Mouse (Mus musculus) midbrain, embryonic 10.5 days (tissue): ENCODE measurements around the gene Mis18a. TPM values are rescaled to one million over a fixed set of nuclear protein-coding genes. Genes with fewer than 3 reads are reported as not detected.

Source experiments
- DNase-seq: peaks from one replicate; pipeline ENCODE4 v3.0.0-alpha.2; 2017; ENCODE audit warnings: low spot score
- H3K27ac ChIP-seq: fragments of 300-500 bp; sonication (generic); replicated peaks from 2 replicates; pipeline ENCODE4 v1.5.1; 2016; ENCODE audit warnings: mild to moderate bottlenecking
- H3K27me3 ChIP-seq: fragments of 300-500 bp; sonication (generic); 2 replicates; pipeline ENCODE4 v1.6.1; 2016; ENCODE audit warnings: low read depth, mild to moderate bottlenecking; ENCODE audit not compliant: poor library complexity, severe bottlenecking
- H3K36me3 ChIP-seq: fragments of 300-500 bp; sonication (generic); 2 replicates; pipeline ENCODE4 v1.6.1; 2016; ENCODE audit warnings: mild to moderate bottlenecking, moderate library complexity
- H3K4me1 ChIP-seq: fragments of 300-500 bp; sonication (generic); 2 replicates; pipeline ENCODE4 v1.6.1; 2016
- H3K4me3 ChIP-seq: fragments of 300-500 bp; sonication (generic); 2 replicates; pipeline ENCODE4 v1.5.1; 2016; ENCODE audit warnings: mild to moderate bottlenecking, moderate library complexity
- H3K9me3 ChIP-seq: fragments of 300-500 bp; sonication (generic); replicated peaks from 2 replicates; pipeline ENCODE4 v1.6.1; 2016; ENCODE audit warnings: mild to moderate bottlenecking
- WGBS: fragments of 180-500 bp; shearing (Covaris S2); methylation state at CpG from one replicate; pipeline ENCODE4 v1.1.7; 2016; 5-methylcytosine and 5-hydroxymethylcytosine counted together
- polyA plus RNA-seq: library from polyadenylated mRNA; unstranded; fragments of >200 nt; fragmentation: Nextera tagmentation; extraction: Ambion mirVana; gene quantifications from 2 replicates; pipeline ENCODE4 v1.2.1, GENCODE M21; 2016

Mis18a gene
- polyA plus RNA-seq, 1 experiment from 2014 or later, result 106 TPM

DNA sequence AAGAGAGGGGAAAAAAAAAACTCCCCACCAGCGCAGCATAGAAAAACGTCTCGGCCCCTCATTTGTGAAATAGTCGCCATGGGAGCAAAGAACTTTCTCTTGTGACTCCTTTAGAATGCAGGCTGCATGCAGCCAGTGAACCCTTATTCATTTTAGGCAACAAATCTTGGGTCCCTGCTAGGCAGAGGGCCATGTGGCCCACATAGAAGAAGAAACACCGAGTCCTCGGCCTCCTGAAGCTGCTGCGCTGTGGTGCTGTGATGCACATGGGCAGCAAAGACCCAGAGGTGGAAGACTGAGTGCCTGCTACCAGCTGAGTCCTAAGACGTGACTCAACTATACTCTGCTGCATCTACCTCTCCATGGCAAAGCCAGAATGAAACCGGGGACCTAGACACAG is 30.9 kb downstream of the Mis18a start:
- no peak for DNase-seq
- no peaks in the 10 kb centered on the region for H3K36me3 ChIP-seq
- 79% methylated on average over 9 of the region's 9 CpGs for WGBS
- H3K27me3 ChIP-seq, result no peaks in the 10 kb centered on the region
- H3K4me3 ChIP-seq, result no peak overlapping the region
- peaks cover 3% of the 10 kb centered on the region; the same call in 1 of the 2 replicates for H3K4me1 ChIP-seq
- no peaks in the 10 kb centered on the region for H3K9me3 ChIP-seq
- 0 out of 2 replicates have a peak overlapping the region, but pooled peaks have one; percentile 2 for H3K27ac ChIP-seq

DNA sequence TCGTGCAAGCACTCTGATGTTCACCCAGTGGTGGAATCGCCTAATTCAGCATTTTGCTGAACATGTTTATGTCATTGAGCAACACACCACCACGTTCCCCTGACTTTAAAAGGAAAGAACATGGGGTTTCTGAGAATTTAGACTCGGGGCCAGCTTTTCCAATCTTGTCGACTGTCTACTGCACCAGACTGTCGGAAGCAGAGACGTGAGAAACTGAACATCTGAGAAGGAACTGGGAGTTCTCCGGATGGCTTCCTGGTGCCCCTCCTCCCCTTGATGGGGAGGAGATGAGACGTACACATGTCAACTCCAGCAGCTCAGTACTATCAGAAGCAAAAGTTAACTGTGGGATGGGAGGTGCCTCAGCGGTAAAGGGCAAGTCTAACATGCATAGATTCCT is 32.1 kb downstream of the Mis18a start:
- DNase-seq, result no peak
- no peaks in the 10 kb centered on the region for H3K27me3 ChIP-seq
- H3K9me3 ChIP-seq, result no peaks in the 10 kb centered on the region
- WGBS, result 81% methylated on average over 10 of the region's 10 CpGs
- peaks cover 3% of the 10 kb centered on the region; the same call in 1 of the 2 replicates for H3K4me1 ChIP-seq
- no peaks in the 10 kb centered on the region for H3K36me3 ChIP-seq
- H3K27ac ChIP-seq, result no peak overlapping the region
- no peak overlapping the region for H3K4me3 ChIP-seq

DNA sequence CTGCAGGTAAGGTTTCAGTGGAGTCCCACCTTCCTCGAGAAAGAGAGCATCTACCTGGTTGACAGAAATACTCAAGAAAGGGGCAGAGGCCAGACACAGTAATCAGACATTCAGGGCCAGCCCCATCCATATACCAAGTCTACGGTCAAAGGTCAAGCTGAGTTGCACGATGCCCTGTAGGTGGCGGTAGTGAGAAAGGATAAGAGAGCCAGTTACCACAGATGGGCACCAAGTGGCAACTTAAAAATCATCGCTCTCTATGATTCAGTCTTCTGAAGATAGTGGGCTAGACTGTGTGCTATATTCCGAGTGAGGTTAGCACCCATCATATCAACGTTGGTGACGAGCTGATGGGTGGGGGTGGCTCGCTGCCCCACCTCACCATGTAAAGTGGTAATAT is 32.5 kb downstream of the Mis18a start:
- WGBS, result 64% methylated on average over 9 of the region's 9 CpGs
- peaks cover 3% of the 10 kb centered on the region; the same call in 1 of the 2 replicates for H3K4me1 ChIP-seq
- no peaks in the 10 kb centered on the region for H3K9me3 ChIP-seq
- H3K4me3 ChIP-seq, result no peak overlapping the region
- peak; percentile 40 for DNase-seq
- no peak overlapping the region for H3K27ac ChIP-seq
- no peaks in the 10 kb centered on the region for H3K36me3 ChIP-seq
- no peaks in the 10 kb centered on the region for H3K27me3 ChIP-seq

GRCm38 (mm10) chr16:90693625-90694024 is 33.6 kb downstream of the Mis18a start:
- no peak overlapping the region for H3K27ac ChIP-seq
- peaks cover 3% of the 10 kb centered on the region; the same call in 1 of the 2 replicates for H3K4me1 ChIP-seq
- 89% methylated on average over 5 of the region's 5 CpGs for WGBS
- H3K4me3 ChIP-seq, result no peak overlapping the region
- no peaks in the 10 kb centered on the region for H3K9me3 ChIP-seq
- no peaks in the 10 kb centered on the region for H3K36me3 ChIP-seq
- DNase-seq, result no peak
- H3K27me3 ChIP-seq, result no peaks in the 10 kb centered on the region

GRCm38 (mm10) chr16:90692704-90693385 is 34.4 kb downstream of the Mis18a start:
- Histone ChIP-seq H3K27ac (no peak overlapping the region), H3K27me3 (no peaks in the 10 kb centered on the region), H3K9me3 (no peaks in the 10 kb centered on the region), H3K36me3 (no peaks in the 10 kb centered on the region), H3K4me3 (no peak overlapping the region), H3K4me1 (peaks cover 3% of the 10 kb centered on the region; the same call in 1 of the 2 replicates)
- WGBS, result 86% methylated on average over 15 of the region's 15 CpGs
- DNase-seq, result no peak

- H3K36me3 ChIP-seq, result no peaks in the 10 kb centered on the region
- no peaks in the 10 kb centered on the region for H3K9me3 ChIP-seq
- no peaks in the 10 kb centered on the region for H3K27me3 ChIP-seq
- 88% methylated on average over 12 of the region's 12 CpGs for WGBS
- no peak for DNase-seq
- H3K27ac ChIP-seq, result no peak overlapping the region
- peaks cover 7% of the 10 kb centered on the region for H3K4me1 ChIP-seq
- no peak overlapping the region for H3K4me3 ChIP-seq
Measured at GRCm38 (mm10) chr16:90687687-90688263, 39.4 kb downstream of the Mis18a start.

- DNase-seq, result no peak
- Histone ChIP-seq H3K9me3 (no peaks in the 10 kb centered on the region), H3K27ac (0 out of 2 replicates have a peak overlapping the region, but pooled peaks have one; percentile 23), H3K4me1 (peaks cover 7% of the 10 kb centered on the region), H3K27me3 (no peaks in the 10 kb centered on the region), H3K36me3 (no peaks in the 10 kb centered on the region), H3K4me3 (no peak overlapping the region)
- WGBS, result 66% methylated on average over 5 of the region's 5 CpGs
Measured at GRCm38 (mm10) chr16:90687011-90687410, 40.2 kb downstream of the Mis18a start.

DNA sequence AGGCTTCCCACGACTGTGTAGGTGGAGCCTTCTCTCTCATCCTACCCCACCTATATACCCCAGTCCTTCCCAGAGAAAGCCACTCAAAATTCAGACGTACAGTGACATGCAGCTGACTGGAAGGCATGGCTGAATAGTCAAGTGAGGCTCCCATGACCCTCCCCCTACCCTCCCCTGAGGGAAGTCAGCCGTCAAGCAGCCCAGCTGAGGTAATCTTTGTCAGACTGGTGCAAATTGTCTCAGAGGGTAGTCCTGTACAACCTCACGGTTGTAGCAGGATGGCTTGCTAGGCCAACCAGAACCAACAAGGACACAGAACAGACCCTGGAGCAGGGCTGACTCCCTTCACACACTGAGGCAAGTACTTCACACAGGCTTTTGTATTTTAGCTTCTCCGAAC is 43.1 kb downstream of the Mis18a start:
- DNase-seq, result no peak
- Histone ChIP-seq H3K27ac (no peak overlapping the region), H3K4me3 (no peak overlapping the region), H3K36me3 (no peaks in the 10 kb centered on the region), H3K4me1 (peaks cover 7% of the 10 kb centered on the region), H3K9me3 (peaks cover under 1% of the 10 kb centered on the region; the same call in 1 of the 2 replicates), H3K27me3 (no peaks in the 10 kb centered on the region)
- 78% methylated on average over 5 of the region's 5 CpGs for WGBS

GRCm38 (mm10) chr16:90679984-90680383 is 47.2 kb downstream of the Mis18a start:
- DNase-seq, result no peak
- Histone ChIP-seq H3K36me3 (no peaks in the 10 kb centered on the region), H3K27ac (no peak overlapping the region; the same call in 1 of the 2 replicates), H3K27me3 (no peaks in the 10 kb centered on the region), H3K4me1 (peaks cover 3% of the 10 kb centered on the region), H3K4me3 (no peak overlapping the region), H3K9me3 (peaks cover 5% of the 10 kb centered on the region; the same call in 1 of the 2 replicates)
- 89% methylated on average over 16 of the region's 16 CpGs for WGBS

- H3K9me3 ChIP-seq, result peaks cover 5% of the 10 kb centered on the region; the same call in 1 of the 2 replicates
- DNase-seq, result no peak
- H3K36me3 ChIP-seq, result no peaks in the 10 kb centered on the region
- H3K4me1 ChIP-seq, result no peaks in the 10 kb centered on the region
- no peak overlapping the region for H3K27ac ChIP-seq
- no peaks in the 10 kb centered on the region for H3K27me3 ChIP-seq
- H3K4me3 ChIP-seq, result no peak overlapping the region
- 88% methylated on average over 3 of the region's 3 CpGs for WGBS
Measured at GRCm38 (mm10) chr16:90678820-90679219, 48.4 kb downstream of the Mis18a start.

- no peaks in the 10 kb centered on the region for H3K27me3 ChIP-seq
- 88% methylated on average over 20 of the region's 20 CpGs for WGBS
- DNase-seq, result no peak
- H3K36me3 ChIP-seq, result no peaks in the 10 kb centered on the region
- no peaks in the 10 kb centered on the region for H3K4me1 ChIP-seq
- H3K9me3 ChIP-seq, result peaks cover 5% of the 10 kb centered on the region; the same call in 1 of the 2 replicates
- H3K4me3 ChIP-seq, result no peak overlapping the region
- H3K27ac ChIP-seq, result no peak overlapping the region
Measured at GRCm38 (mm10) chr16:90676920-90677574, 50.2 kb downstream of the Mis18a start.

GRCm38 (mm10) chr16:90674651-90675050 is 52.6 kb downstream of the Mis18a start:
- H3K9me3 ChIP-seq, result peaks cover 5% of the 10 kb centered on the region; the same call in 1 of the 2 replicates
- no peak overlapping the region for H3K4me3 ChIP-seq
- H3K27ac ChIP-seq, result no peak overlapping the region
- H3K36me3 ChIP-seq, result no peaks in the 10 kb centered on the region
- no peaks in the 10 kb centered on the region for H3K27me3 ChIP-seq
- no peak for DNase-seq
- H3K4me1 ChIP-seq, result no peaks in the 10 kb centered on the region
- WGBS, result 94% methylated on average over 6 of the region's 6 CpGs
